Mouse (Mus musculus): ENCODE data around the gene Sbk1. TPM values are rescaled to one million over a fixed set of nuclear protein-coding genes. Genes with fewer than 3 reads are reported as not detected.

Sbk1 gene
- total and polyA plus RNA-seq, 3 experiments = 1.6 to 4.5 (median 4.2) TPM

- no peak overlapping the region for H3K4me2 ChIP-seq (ENCODE audit: insufficient read depth, low read depth, poor library complexity, severe bottlenecking)
- peak overlapping the region in 1 of 3 experiments; percentile 10 for H3K4me3 ChIP-seq (replicated peaks in 1 of 3; ENCODE audit: low read depth in 2 of 3, low read length in 2 of 3, poor library complexity in 1 of 3)
- in situ Hi-C loops (cut with MboI; ENCODE audit: low pct_ligation_motif_present, low pct_unique_long_range_greater_than_20kb, low sequenced_read_pairs) (no loop called here), dilution Hi-C loops (cut with MboI; ENCODE audit: extremely low pct_ligation_motif_present, extremely low pct_unique_long_range_greater_than_20kb, low sequenced_read_pairs) (no loop called here)
- no peaks in the 10 kb centered on the region for H3K9me3 ChIP-seq (replicated peaks; ENCODE audit: low read length)
- H3K27ac ChIP-seq (ENCODE audit: insufficient read depth, low read depth) = no peak overlapping the region
- H3K27me3 ChIP-seq (replicated peaks) = no peaks in the 10 kb centered on the region
- H3K36me3 ChIP-seq (replicated peaks in 1 of 2; ENCODE audit: control insufficient read depth in 1 of 2, insufficient read depth in 1 of 2, low read length in 1 of 2) = no peaks in the 10 kb centered on the region
- TF ChIP-seq IRF4 (IDR thresholded peaks at IDR 0.05; ENCODE audit: low read depth, low read length) = no peak
- peak; percentile 31; the same call in 1 of the 2 replicates for TF ChIP-seq USF2 (conservative IDR thresholded peaks at IDR 0.05; ENCODE audit: low read depth, low read length)
- H3K79me2 ChIP-seq (replicated peaks; ENCODE audit: control insufficient read depth, extremely low read depth, insufficient read depth, poor library complexity, severe bottlenecking) = no peaks in the 10 kb centered on the region
- H3K9ac ChIP-seq (ENCODE audit: insufficient read depth, low read depth) = no peak overlapping the region
- DNase-seq (ENCODE audit: extremely low read depth) = no peak
- H3K4me1 ChIP-seq (ENCODE audit: control insufficient read depth in 1 of 2, insufficient read depth in 2 of 2) = peaks cover 45 to 78% of the 10 kb centered on the region in 2 experiments
These were observed 13.1 kb downstream of the Sbk1 start for GRCm38 (mm10) chr7:126285293-126286211.

- Histone ChIP-seq H3K9me3 (replicated peaks; ENCODE audit: low read length) (no peaks in the 10 kb centered on the region), H3K4me2 (ENCODE audit: insufficient read depth, low read depth, poor library complexity, severe bottlenecking) (no peak overlapping the region), H3K4me1 (ENCODE audit: control insufficient read depth in 1 of 2, insufficient read depth in 2 of 2) (peaks cover 45 to 77% of the 10 kb centered on the region in 2 experiments), H3K4me3 (replicated peaks in 1 of 3; ENCODE audit: low read depth in 2 of 3, low read length in 2 of 3, poor library complexity in 1 of 3) (no peak overlapping the region), H3K79me2 (replicated peaks; ENCODE audit: control insufficient read depth, extremely low read depth, insufficient read depth, poor library complexity, severe bottlenecking) (no peaks in the 10 kb centered on the region), H3K9ac (ENCODE audit: insufficient read depth, low read depth) (no peak overlapping the region), H3K27ac (ENCODE audit: insufficient read depth, low read depth) (no peak overlapping the region), H3K27me3 (replicated peaks) (no peaks in the 10 kb centered on the region), H3K36me3 (replicated peaks in 1 of 2; ENCODE audit: control insufficient read depth in 1 of 2, insufficient read depth in 1 of 2, low read length in 1 of 2) (peaks cover 0 to 2% of the 10 kb centered on the region in 2 experiments)
- dilution Hi-C loops (cut with MboI; ENCODE audit: extremely low pct_ligation_motif_present, extremely low pct_unique_long_range_greater_than_20kb, low sequenced_read_pairs) = no loop called here
- TF ChIP-seq CTCF (conservative IDR thresholded peaks at IDR 0.05 in 1 of 2, IDR thresholded peaks at IDR 0.05 in 1 of 2; ENCODE audit: low read depth in 2 of 2, low read length in 2 of 2) (0 out of 4 replicates have a peak, but pooled peaks of 1 of the 2 experiments have one; percentile 2), ETS1 (conservative IDR thresholded peaks at IDR 0.05; ENCODE audit: low read depth, low read length) (no peak), EP300 (IDR thresholded peaks at IDR 0.05; ENCODE audit: low read length) (no peak), SIN3A (IDR thresholded peaks at IDR 0.05; ENCODE audit: low read length) (no peak), MAZ (IDR thresholded peaks at IDR 0.05; ENCODE audit: low read depth, low read length) (no peak), MAX (IDR thresholded peaks at IDR 0.05; ENCODE audit: low read length) (no peak)
- in situ Hi-C loops (cut with MboI; ENCODE audit: low pct_ligation_motif_present, low pct_unique_long_range_greater_than_20kb, low sequenced_read_pairs) = no loop called here
- no peak for DNase-seq (ENCODE audit: extremely low read depth)
These were observed 13.9 kb downstream of the Sbk1 start for GRCm38 (mm10) chr7:126286311-126286710.

GRCm38 (mm10) chr7:126287493-126288103, 15.2 kb downstream of the Sbk1 start:
- Histone ChIP-seq H3K27ac (ENCODE audit: insufficient read depth, low read depth) (no peak overlapping the region), H3K4me2 (ENCODE audit: insufficient read depth, low read depth, poor library complexity, severe bottlenecking) (no peak overlapping the region), H3K36me3 (replicated peaks in 1 of 2; ENCODE audit: control insufficient read depth in 1 of 2, insufficient read depth in 1 of 2, low read length in 1 of 2) (peaks cover 5 to 14% of the 10 kb centered on the region in 2 experiments), H3K4me3 (replicated peaks in 1 of 3; ENCODE audit: low read depth in 2 of 3, low read length in 2 of 3, poor library complexity in 1 of 3) (no peak overlapping the region), H3K27me3 (replicated peaks) (no peaks in the 10 kb centered on the region), H3K9me3 (replicated peaks; ENCODE audit: low read length) (no peaks in the 10 kb centered on the region), H3K4me1 (ENCODE audit: control insufficient read depth in 1 of 2, insufficient read depth in 2 of 2) (peaks cover 37 to 64% of the 10 kb centered on the region in 2 experiments), H3K79me2 (replicated peaks; ENCODE audit: control insufficient read depth, extremely low read depth, insufficient read depth, poor library complexity, severe bottlenecking) (no peaks in the 10 kb centered on the region), H3K9ac (ENCODE audit: insufficient read depth, low read depth) (no peak overlapping the region)
- in situ Hi-C loops (cut with MboI; ENCODE audit: low pct_ligation_motif_present, low pct_unique_long_range_greater_than_20kb, low sequenced_read_pairs) (no loop called here), dilution Hi-C loops (cut with MboI; ENCODE audit: extremely low pct_ligation_motif_present, extremely low pct_unique_long_range_greater_than_20kb, low sequenced_read_pairs) (no loop called here)
- TF ChIP-seq KAT2A (IDR thresholded peaks at IDR 0.05; ENCODE audit: insufficient replicate concordance, low read length) (no peak), USF2 (conservative IDR thresholded peaks at IDR 0.05; ENCODE audit: low read depth, low read length) (no peak), BHLHE40 (IDR thresholded peaks at IDR 0.05; ENCODE audit: low read depth, low read length) (0 out of 2 replicates have a peak, but pooled peaks have one; percentile 19), MXI1 (IDR thresholded peaks at IDR 0.05; ENCODE audit: low read depth, low read length) (no peak)
- DNase-seq (ENCODE audit: extremely low read depth) = no peak

Data from CH12.LX (cell line).